ENCODE assay signal across 11 mouse cellular contexts in genomic region chr14:28781660-28782059, GRCm38 (mm10).
DNase-seq lines count a peak whose midpoint lies in the region; ATAC-seq lines count a peak whose summit lies in the region.
"Had no signal": no experiment of that assay in that cellular context is flagged by ENCODE, and none has a peak within 500 bp of the region (broad histone marks: within the 10 kb centered on the region; RNA-seq: fewer than 3 reads in every experiment).

No protein-coding gene starts in this region.

- ATAC-seq in cerebellum, adult (ENCODE audit: insufficient number of reproducible peaks, low FRiP score, low TSS enrichment) = no peak

- intact Hi-C loops in left cerebral cortex, postnatal 10 days (cut with DNase I) = no loop called here
- intact Hi-C loops in left cerebral cortex, postnatal 36 days (cut with DNase I) = no loop called here

- DNase-seq in cerebellum, adult 11 months = peak; percentile 13
- peak; percentile 30 to 46 for DNase-seq in left cerebral cortex, postnatal 10 days (ENCODE audit: extremely low spot score in 1 of 2, low spot score in 2 of 2)
- DNase-seq in left cerebral cortex, postnatal 36 days (ENCODE audit: low spot score in 2 of 2) = no peak
- DNase-seq in cerebellum, adult 8-10 months = peak; percentile 4
- DNase-seq in layer of hippocampus, adult 9-11 months = peak; percentile 21
- no peak for DNase-seq in spleen, postnatal 14 days (ENCODE audit: low spot score in 2 of 2)
- DNase-seq in urinary bladder, adult 2 months (ENCODE audit: low spot score) = no peak
- DNase-seq: gastrocnemius, postnatal 36 days; kidney, postnatal 36 days; thymus, postnatal 25 days had no signal

Comparison
In these comparisons a context has a peak if more than half of its experiments do, and no peak if none do; other contexts are left out.
1. DNase-seq: peak in cerebellum, adult 11 months (single experiment), left cerebral cortex, postnatal 10 days (2 of 2), cerebellum, adult 8-10 months (single experiment) and layer of hippocampus, adult 9-11 months (single experiment); none in left cerebral cortex, postnatal 36 days (0 of 2), spleen, postnatal 14 days (0 of 2) and urinary bladder, adult 2 months (single experiment).